Mouse (Mus musculus): ENCODE measurements around the gene 1700040F15Rik.
"Not testable (repeated sequence)": the region's sequence is repeated elsewhere in the genome, so short reads cannot be mapped to it uniquely, and the experiment has no call there.

The 1700040F15Rik gene

DNA sequence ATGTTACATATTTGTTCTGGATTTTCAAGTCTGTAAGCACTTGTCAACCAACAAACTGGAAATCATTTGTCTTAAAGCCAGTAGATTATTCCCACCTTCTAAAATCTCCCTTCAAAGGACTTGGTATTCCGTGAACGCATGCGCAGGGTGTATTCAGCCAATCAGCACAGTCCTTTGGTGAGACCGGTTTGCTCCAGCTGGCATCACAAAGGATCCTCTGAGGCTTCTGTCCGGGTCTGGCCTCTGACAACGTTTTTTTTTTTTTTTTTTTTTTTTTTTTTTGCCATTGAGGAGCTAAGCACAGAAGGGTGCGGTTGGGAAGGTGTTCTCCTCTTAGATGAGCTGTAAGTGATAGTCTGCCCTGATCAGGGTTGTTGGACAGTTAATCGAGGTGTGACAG lies at the start of gene 1700040F15Rik:
Gene 1700040F15Rik (plus strand): TSS at position 301 of the 400 bp plus-strand sequence.
- not testable (repeated sequence) for DNase-seq (ENCODE audit: low spot score in 2 of 2)

All from spleen, postnatal 14 days (tissue).